Mouse (Mus musculus): Measurements from ENCODE around the gene Lrrc47.

- TF ChIP-seq POLR2A (IDR thresholded peaks at IDR 0.05; ENCODE audit: low read depth, low read length) (no peak), CTCF (conservative IDR thresholded peaks at IDR 0.05; ENCODE audit: insufficient read depth, insufficient read length, low read depth, low read length) (no peak)
These were observed 6.0 kb upstream of the Lrrc47 start for GRCm38 (mm10) chr4:154005488-154005887.

All from kidney, adult 2 months (tissue).